Mouse (Mus musculus) heart, postnatal 0 days (tissue): ENCODE measurements around the gene Chrm4.

ENCODE experiments used
- CTCF ChIP-seq: IDR thresholded peaks from 2 replicates; pipeline ENCODE4 v1.5.1; 2016; ENCODE audit warnings: antibody characterized with exemption, control low read depth, low read depth
- EP300 ChIP-seq: IDR thresholded peaks from 2 replicates; pipeline ENCODE4 v1.6.1; 2016; ENCODE audit warnings: antibody characterized with exemption, low read depth

DNA sequence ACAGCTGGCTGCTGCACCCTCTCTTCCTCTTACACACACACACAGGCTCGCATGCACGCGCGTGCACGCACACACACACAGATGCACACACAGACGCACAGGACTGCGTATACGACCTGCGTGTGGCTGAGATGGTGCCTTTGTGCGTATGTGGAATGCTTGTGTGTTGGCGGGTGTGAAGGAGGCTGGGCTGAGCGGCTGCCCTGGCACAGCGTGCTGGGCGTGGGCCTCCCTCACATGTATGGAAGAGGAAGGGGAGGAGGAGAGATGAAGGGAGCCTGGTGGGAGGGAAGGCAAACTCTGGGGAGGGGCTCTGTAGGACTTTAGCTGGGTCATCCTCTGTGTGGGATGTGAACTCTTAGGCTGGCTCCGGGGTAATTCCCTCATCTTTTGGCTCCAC lies 1.6 kb upstream of the Chrm4 start:
- TF ChIP-seq EP300 (no peak), CTCF (no peak)
